Mouse (Mus musculus) CD4-positive, CD25-positive, alpha-beta regulatory T cell, adult 4 months (primary cell): ENCODE results near the gene Lin7a. TPM values are rescaled to one million over a fixed set of nuclear protein-coding genes. Genes with fewer than 3 reads are reported as not detected.

Source experiments
- polyA plus RNA-seq, 2 experiments: library from polyadenylated mRNA; unstranded; fragments of 100-300 nt; shearing (Covaris generic); gene quantifications; one replicate each; pipeline ENCODE4 v1.2.1; 2017

Lin7a gene
- polyA plus RNA-seq, 2 experiments from 2014 or later, result not detected

Other genes with a start within 250 kb of the Lin7a start
- gene Acss3, start 148.0 kb upstream of the Lin7a start, polyA plus RNA-seq, result not detected
- not detected for gene Myf5, start 214.4 kb downstream of the Lin7a start, polyA plus RNA-seq
- gene Myf6, start 223.1 kb downstream of the Lin7a start, polyA plus RNA-seq, result not detected